Mouse (Mus musculus) heart, adult 18-20 months (tissue): ENCODE data around the gene Mfap4. TPM values are rescaled to one million over a fixed set of nuclear protein-coding genes. Genes with fewer than 3 reads are reported as not detected.

Experiments
- DNase-seq, 2 experiments: peaks; one replicate each; pipeline ENCODE4 v3.0.0; 2021 to 2022; ENCODE audit warnings: mixed read lengths in 1 of 2
- long read RNA-seq, 2 experiments: library from polyadenylated mRNA; stranded (forward); transcript quantifications; one replicate each; pipeline ENCODE4 v2.0.0; 2021
- total RNA-seq, 2 experiments: library from RNA; stranded (reverse); gene quantifications; 2 replicates each; pipeline ENCODE4 v1.2.3; 2021

Gene Mfap4
- total RNA-seq, result 10 to 100 TPM; 12.5 to 13.3 TPM
- long read RNA-seq, experiment 1, transcript Mfap4-202 (6 exons, 1,722 nt), result major isoform, 6 of 6 reads
- long read RNA-seq, experiment 1, partial matches to known transcripts, result 0 of 6 reads
- long read RNA-seq, experiment 1, other reads (novel, unspliced or antisense), result 0 of 6 reads
- long read RNA-seq, experiment 2, partial matches to known transcripts, result 0 of 5 reads
- long read RNA-seq, experiment 2, other reads (novel, unspliced or antisense), result 2 of 5 reads

GRCm38 (mm10) chr11:61484613-61485540, at the start of gene Mfap4:
Gene Mfap4 (plus strand): TSS chr11:61485431.
- peak; percentile 55 to 59 for DNase-seq

DNA sequence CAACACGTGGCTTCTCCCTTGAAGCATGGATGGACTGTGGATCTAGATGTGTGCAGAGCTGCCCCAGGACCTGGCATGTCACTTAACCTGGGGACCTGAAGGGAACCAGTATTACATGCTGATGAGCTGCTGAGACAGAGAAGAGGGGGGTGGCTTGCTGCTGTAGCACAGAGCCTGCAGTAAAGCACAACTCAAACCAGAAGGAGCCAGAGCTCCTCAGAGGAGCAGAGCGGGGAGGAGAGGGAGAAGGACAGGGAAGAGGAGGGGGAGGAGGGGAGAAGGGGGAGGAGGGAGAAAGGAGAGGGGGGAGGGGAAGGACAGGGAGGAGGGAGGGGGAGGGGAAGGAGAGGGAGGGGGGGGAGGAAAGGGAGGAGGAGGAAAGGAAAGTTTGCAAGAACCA, 48.9 kb upstream of the Mfap4 start:
- DNase-seq, result no peak

GRCm38 (mm10) chr11:61439170-61439569, 46.1 kb upstream of the Mfap4 start:
- no peak for DNase-seq

DNA sequence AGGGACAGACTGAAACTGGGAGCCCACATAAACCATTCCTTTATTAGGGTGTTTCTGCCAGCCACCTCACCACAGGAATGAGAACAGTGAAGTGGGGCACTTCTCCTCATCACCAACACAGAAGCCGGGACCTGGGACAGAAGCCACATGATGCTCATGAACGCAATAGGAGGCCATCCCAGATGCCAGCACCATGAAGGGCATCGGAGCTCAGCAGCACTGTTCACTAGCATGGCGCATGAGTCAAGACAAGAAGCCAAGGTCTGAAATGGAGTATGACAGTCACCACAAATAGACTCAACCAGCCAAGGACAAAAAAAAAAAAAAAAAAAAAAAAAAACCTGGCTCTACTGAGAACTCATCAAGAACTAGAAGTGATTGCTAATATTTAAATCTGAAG, 44.8 kb upstream of the Mfap4 start:
- DNase-seq, result no peak

DNA sequence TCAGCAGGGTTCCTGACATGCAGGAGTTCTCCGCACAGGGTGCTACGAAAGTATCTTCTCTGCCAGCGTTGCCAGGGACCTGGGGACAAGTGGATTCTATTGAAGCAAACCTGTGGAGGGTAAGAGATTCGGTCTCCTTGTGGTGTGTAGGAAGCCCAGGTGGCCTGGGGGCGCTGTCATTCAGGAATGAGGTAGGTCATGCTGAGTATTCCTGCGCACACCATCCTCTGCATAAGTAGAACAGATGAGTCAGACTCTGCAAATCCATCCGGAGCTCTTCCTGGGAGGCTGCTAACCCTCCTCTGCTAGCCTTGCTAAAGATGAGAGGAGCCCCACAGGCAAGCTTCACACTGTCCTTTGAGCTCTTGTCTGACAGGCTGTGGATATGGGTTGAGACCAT, 43.6 kb upstream of the Mfap4 start:
- no peak for DNase-seq

DNA sequence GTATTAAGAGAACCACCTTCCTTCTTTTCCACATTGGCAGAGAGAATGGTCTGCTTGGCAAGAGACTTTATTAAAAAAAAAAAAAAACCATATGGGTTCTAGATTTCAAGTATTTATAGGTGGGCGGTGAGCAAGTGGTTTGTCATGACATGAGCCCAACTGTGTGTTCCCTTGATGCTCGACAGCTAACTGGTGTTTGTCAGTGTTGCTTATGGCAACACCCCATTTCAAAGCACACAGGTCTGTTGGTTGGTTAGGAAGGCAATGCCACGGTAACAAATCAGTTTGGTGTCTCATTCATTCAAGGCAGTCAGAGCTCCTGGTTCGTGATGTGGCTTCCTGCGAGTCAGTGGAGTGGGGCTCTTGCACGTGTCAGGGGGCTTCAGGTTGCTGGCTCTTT, 41.4 kb upstream of the Mfap4 start:
- DNase-seq, result no peak

GRCm38 (mm10) chr11:61447296-61447695, 37.9 kb upstream of the Mfap4 start:
- DNase-seq, result peak in 1 of 2 experiments; percentile 12

DNA sequence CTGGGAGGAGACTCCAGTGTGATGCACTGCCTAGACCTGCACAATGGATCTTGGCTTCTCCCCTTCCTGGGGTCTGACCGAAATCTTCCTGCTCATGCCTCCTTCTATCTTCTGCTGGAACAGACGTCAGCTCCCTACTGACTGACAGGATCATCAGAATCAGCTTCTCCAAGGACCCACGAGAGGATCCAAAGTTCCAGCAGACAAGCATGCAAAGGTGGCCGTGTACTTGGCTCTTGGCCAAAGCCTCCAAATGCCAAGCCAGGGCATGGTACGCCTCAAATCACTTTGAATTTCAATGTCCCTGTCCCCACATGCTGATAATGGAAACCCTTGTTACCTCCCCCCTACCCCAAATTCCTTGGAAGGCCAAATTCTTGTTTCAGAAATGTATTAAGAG, 37.2 kb upstream of the Mfap4 start:
- peak in 1 of 2 experiments; percentile 17 for DNase-seq

- DNase-seq, result peak; percentile 68 to 78
Observed at GRCm38 (mm10) chr11:61448599-61449225, 36.5 kb upstream of the Mfap4 start.

- DNase-seq, result no peak
Observed at GRCm38 (mm10) chr11:61449499-61450292, 35.5 kb upstream of the Mfap4 start.

GRCm38 (mm10) chr11:61464071-61464470, 21.2 kb upstream of the Mfap4 start:
- no peak for DNase-seq

DNA sequence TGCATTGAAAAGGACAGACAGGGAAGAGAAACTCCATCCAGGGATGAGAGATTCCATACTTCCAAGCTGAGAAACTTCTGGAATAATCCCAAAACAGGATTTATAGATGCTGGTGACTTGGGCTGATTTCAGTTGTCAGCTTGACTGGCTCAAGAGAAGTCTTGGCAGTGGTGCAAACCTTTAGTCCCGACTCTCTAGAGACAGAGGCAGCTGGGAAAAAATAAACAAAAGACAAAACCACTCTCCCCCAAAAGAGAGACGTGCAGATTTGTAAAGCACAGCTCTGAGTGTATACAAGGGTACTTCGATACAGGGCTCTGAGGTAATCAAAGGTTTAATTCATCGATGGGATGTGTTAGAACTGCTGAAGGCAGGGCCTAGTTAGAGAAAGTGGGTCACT, 19.8 kb upstream of the Mfap4 start:
- no peak for DNase-seq

DNA sequence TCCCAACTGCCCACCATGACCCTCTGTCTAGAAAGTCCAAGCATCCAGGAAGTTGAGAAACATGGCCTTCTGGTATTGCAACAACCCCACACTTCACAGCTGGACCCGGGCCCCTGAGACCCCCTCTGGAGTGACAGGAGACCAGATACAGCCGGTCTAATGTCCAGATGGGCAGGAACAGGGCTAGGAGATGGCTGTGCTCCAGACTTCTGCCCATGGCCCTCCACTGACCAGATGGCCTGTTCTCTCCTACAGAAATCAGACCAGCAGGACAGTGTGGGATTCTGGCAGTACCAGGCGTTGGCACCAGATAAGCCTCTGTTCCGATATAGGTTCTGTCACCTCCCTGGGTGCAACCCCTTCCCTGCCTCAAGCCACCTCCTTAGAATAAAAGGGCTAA, 16.7 kb upstream of the Mfap4 start:
- no peak for DNase-seq

- no peak for DNase-seq
Observed at GRCm38 (mm10) chr11:61469317-61469917, 15.8 kb upstream of the Mfap4 start.

DNA sequence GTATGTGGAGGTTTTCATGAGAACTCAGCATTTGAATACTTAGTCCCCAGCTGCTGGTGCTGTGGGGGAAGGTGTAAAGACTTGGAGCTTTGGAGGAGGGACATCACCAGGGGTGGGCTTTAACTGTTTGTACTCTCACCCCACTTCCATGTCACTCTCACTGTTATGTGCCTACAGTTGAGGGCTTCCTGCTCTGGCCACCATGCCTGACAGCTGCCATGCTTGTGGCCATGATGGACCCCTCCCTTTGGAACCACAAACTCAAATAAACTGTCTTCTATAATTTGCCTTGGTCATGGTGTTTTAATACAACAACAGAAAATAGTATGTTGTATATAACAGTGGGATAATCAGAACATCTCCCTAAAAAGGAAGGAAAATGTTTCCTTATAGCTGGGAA, 14.4 kb upstream of the Mfap4 start:
- no peak for DNase-seq

- DNase-seq, result no peak
Observed at GRCm38 (mm10) chr11:61473630-61474029, 11.6 kb upstream of the Mfap4 start.

- no peak for DNase-seq
Observed at GRCm38 (mm10) chr11:61476786-61477382, 8.3 kb upstream of the Mfap4 start.

GRCm38 (mm10) chr11:61477566-61478508, 7.4 kb upstream of the Mfap4 start:
- DNase-seq, result no peak

- no peak for DNase-seq
Observed at GRCm38 (mm10) chr11:61478788-61479187, 6.4 kb upstream of the Mfap4 start.
